In genomic region chr8:71907798-71908257, GRCm38 (mm10) we compare ENCODE assay signal across 8 mouse cellular contexts. TPM values are rescaled to one million over a fixed set of nuclear protein-coding genes. Genes with fewer than 3 reads are reported as not detected.
A peak's percentile ranks its signal among the peaks of the same experiment; 100 is the strongest.
DNase-seq lines count a peak whose midpoint lies in the region; ATAC-seq and TF ChIP-seq lines count a peak whose summit lies in the region.

No protein-coding gene starts in this region.

- H3K9ac ChIP-seq in heart, embryonic 14.5 days (ENCODE audit: low read length), result no peak overlapping the region
- H3K9ac ChIP-seq in forebrain, embryonic 13.5 days, result no peak overlapping the region
- no peak overlapping the region for H3K9ac ChIP-seq in liver, embryonic 14.5 days (replicated peaks)

- no peak for TF ChIP-seq CTCF in E14TG2a.4 (conservative IDR thresholded peaks at IDR 0.05; ENCODE audit: low read length)
- TF ChIP-seq CTCF in liver, embryonic 14.5 days (IDR thresholded peaks at IDR 0.05; ENCODE audit: low read depth), result no peak

- H3K4me1 ChIP-seq in heart, embryonic 14.5 days (ENCODE audit: control insufficient read depth in 2 of 2, insufficient read depth in 2 of 2, low read length in 2 of 2), result peaks cover 0 to 4% of the 10 kb centered on the region in 2 experiments; a peak in 1 of 4 replicates
- H3K4me1 ChIP-seq in E14TG2a.4 (replicated peaks; ENCODE audit: low read depth, low read length), result 0 out of 2 replicates have a peak, but pooled peaks cover 6% of the 10 kb centered on the region
- 0 out of 2 replicates have a peak, but pooled peaks cover 5% of the 10 kb centered on the region for H3K4me1 ChIP-seq in forebrain, embryonic 13.5 days
- peaks cover 0 to 5% of the 10 kb centered on the region in 2 experiments; a peak in 3 of 4 replicates for H3K4me1 ChIP-seq in liver, embryonic 14.5 days (replicated peaks; ENCODE audit: control insufficient read depth in 2 of 2, insufficient read depth in 2 of 2, low read length in 1 of 2)

- no peaks in the 10 kb centered on the region for H3K36me3 ChIP-seq in heart, embryonic 14.5 days (ENCODE audit: control insufficient read depth, insufficient read depth, low read length)
- no peaks in the 10 kb centered on the region for H3K36me3 ChIP-seq in E14TG2a.4 (ENCODE audit: insufficient read depth, low read length)
- H3K36me3 ChIP-seq in forebrain, embryonic 13.5 days (ENCODE audit: poor library complexity, severe bottlenecking), result no peaks in the 10 kb centered on the region
- no peaks in the 10 kb centered on the region for H3K36me3 ChIP-seq in liver, embryonic 14.5 days (replicated peaks; ENCODE audit: control insufficient read depth, insufficient read depth, low read depth)

- peak overlapping the region; percentile 77 to 95 for H3K4me3 ChIP-seq in heart, embryonic 14.5 days (ENCODE audit: control insufficient read depth in 1 of 2, insufficient read depth in 1 of 2, low read depth in 1 of 2, low read length in 2 of 2)
- peak overlapping the region; percentile 89 for H3K4me3 ChIP-seq in E14TG2a.4 (replicated peaks; ENCODE audit: low read length)
- peak overlapping the region; percentile 59 for H3K4me3 ChIP-seq in forebrain, embryonic 13.5 days
- H3K4me3 ChIP-seq in liver, embryonic 14.5 days (ENCODE audit: insufficient read depth in 1 of 2, low read depth in 2 of 2, low read length in 2 of 2), result peak overlapping the region; percentile 71 to 79

- DNase-seq in heart, postnatal 4 days, result no peak
- DNase-seq in liver, embryonic 14.5 days (ENCODE audit: low read depth in 3 of 3, low spot score in 3 of 3), result no peak
- DNase-seq in spleen, adult 12 weeks (ENCODE audit: low spot score), result no peak
- no peak for DNase-seq in frontal cortex, postnatal 25 days (ENCODE audit: low spot score in 2 of 2)

- no peaks in the 10 kb centered on the region for H3K27me3 ChIP-seq in heart, embryonic 14.5 days (ENCODE audit: control insufficient read depth, insufficient read depth, low read length)
- no peaks in the 10 kb centered on the region for H3K27me3 ChIP-seq in E14TG2a.4 (ENCODE audit: insufficient read depth, low read length)
- H3K27me3 ChIP-seq in forebrain, embryonic 13.5 days, result no peaks in the 10 kb centered on the region
- no peaks in the 10 kb centered on the region for H3K27me3 ChIP-seq in liver, embryonic 14.5 days (ENCODE audit: control insufficient read depth, insufficient read depth, low read length)

- H3K9me3 ChIP-seq in heart, embryonic 14.5 days (ENCODE audit: control insufficient read depth, low read length), result 0 out of 2 replicates have a peak, but pooled peaks cover 4% of the 10 kb centered on the region
- H3K9me3 ChIP-seq in E14TG2a.4 (ENCODE audit: low read length), result peaks cover 42% of the 10 kb centered on the region
- no peaks in the 10 kb centered on the region; the same call in 1 of the 2 replicates for H3K9me3 ChIP-seq in forebrain, embryonic 13.5 days (replicated peaks)
- no peaks in the 10 kb centered on the region for H3K9me3 ChIP-seq in liver, embryonic 14.5 days (ENCODE audit: control insufficient read depth, low read length)

- peak overlapping the region; percentile 73 for H3K4me2 ChIP-seq in heart, embryonic 14.5 days (ENCODE audit: low read length)
- H3K4me2 ChIP-seq in forebrain, embryonic 13.5 days, result peak overlapping the region; percentile 63
- H3K4me2 ChIP-seq in liver, embryonic 14.5 days (ENCODE audit: low read depth), result peak overlapping the region; percentile 66

- peak overlapping the region in 1 of 2 experiments; percentile 94; a peak in 3 of 4 replicates for H3K27ac ChIP-seq in heart, embryonic 14.5 days (replicated peaks in 1 of 2; ENCODE audit: control insufficient read depth in 1 of 2, insufficient read depth in 1 of 2, low read depth in 2 of 2, low read length in 2 of 2)
- H3K27ac ChIP-seq in forebrain, embryonic 13.5 days, result peak overlapping the region; percentile 97
- no peak overlapping the region for H3K27ac ChIP-seq in liver, embryonic 14.5 days

- no peak for ATAC-seq in heart, embryonic 14.5 days (ENCODE audit: insufficient number of reproducible peaks, insufficient read depth, low FRiP score, low read depth)
- no peak for ATAC-seq in forebrain, embryonic 13.5 days
- ATAC-seq in liver, embryonic 14.5 days (ENCODE audit: insufficient read depth), result no peak
- no peak for ATAC-seq in monocyte, adult 5-6 weeks (replicated peaks; ENCODE audit: insufficient number of reproducible peaks, low FRiP score, low TSS enrichment, poor library complexity, severe bottlenecking)

- 93% methylated on average over 5 of the region's 5 CpGs for WGBS in heart, embryonic 14.5 days
- WGBS in forebrain, embryonic 13.5 days, result 95% methylated on average over 5 of the region's 5 CpGs
- 85% methylated on average over 5 of the region's 5 CpGs for WGBS in liver, embryonic 14.5 days (ENCODE audit: insufficient replicate concordance)

- no peak for TF ChIP-seq EP300 in liver, embryonic 14.5 days (IDR thresholded peaks at IDR 0.05; ENCODE audit: low read depth)

RNA-seq across cellular contexts. Expression of gene Zfp882, which starts 0.6 kb away (rescaled TPM):
- polyA plus RNA-seq in heart, embryonic 14.5 days (2014; fragmentation: Nextera tagmentation; extraction: Ambion mirVana), result 3.5 and 3.8 TPM in 2 replicates
- total RNA-seq in heart, postnatal 4 days (2021), result 1 to 10 TPM; 2.4 to 5.1 TPM
- 15.1 and 18.7 TPM in 2 replicates for polyA plus RNA-seq in forebrain, embryonic 13.5 days (2015; fragmentation: Nextera tagmentation; extraction: Ambion mirVana)
- polyA plus RNA-seq in liver, embryonic 14.5 days (2012; rRNA removed), result 0.42 and 0.52 TPM in 2 replicates
- polyA plus RNA-seq in liver, embryonic 14.5 days (2014; fragmentation: Nextera tagmentation; extraction: Ambion mirVana), result 0.51 and 0.53 TPM in 2 replicates
- total RNA-seq in monocyte, adult 5-6 weeks (2017), result 4.1 to 7.5 TPM (median 7.5 TPM) in 3 replicates

RNA-seq across cellular contexts. Expression of gene Zfp617, which starts 0.6 kb away (rescaled TPM):
- polyA plus RNA-seq in heart, embryonic 14.5 days (2014; fragmentation: Nextera tagmentation; extraction: Ambion mirVana), result 27.8 and 28.2 TPM in 2 replicates
- total RNA-seq in heart, postnatal 4 days (2021), result 10 to 100 TPM; 29.5 to 29.6 TPM
- polyA plus RNA-seq in forebrain, embryonic 13.5 days (2015; fragmentation: Nextera tagmentation; extraction: Ambion mirVana), result 32.3 and 36.7 TPM in 2 replicates
- polyA plus RNA-seq in liver, embryonic 14.5 days (2012; rRNA removed), result 3.0 and 5.8 TPM in 2 replicates
- 6.7 and 7.4 TPM in 2 replicates for polyA plus RNA-seq in liver, embryonic 14.5 days (2014; fragmentation: Nextera tagmentation; extraction: Ambion mirVana)
- total RNA-seq in monocyte, adult 5-6 weeks (2017), result 17.3 to 28.3 TPM (median 20.4 TPM) in 3 replicates

RNA-seq across cellular contexts. Expression of gene Zfp709, which starts 26.0 kb away (rescaled TPM):
- 4.9 and 5.8 TPM in 2 replicates for polyA plus RNA-seq in heart, embryonic 14.5 days (2014; fragmentation: Nextera tagmentation; extraction: Ambion mirVana)
- 1 to 10 TPM; 6.8 to 7.3 TPM for total RNA-seq in heart, postnatal 4 days (2021)
- 5.7 and 6.2 TPM in 2 replicates for polyA plus RNA-seq in forebrain, embryonic 13.5 days (2015; fragmentation: Nextera tagmentation; extraction: Ambion mirVana)
- polyA plus RNA-seq in liver, embryonic 14.5 days (2012; rRNA removed), result 0.21 and 0.55 TPM in 2 replicates
- polyA plus RNA-seq in liver, embryonic 14.5 days (2014; fragmentation: Nextera tagmentation; extraction: Ambion mirVana), result 1.7 and 2.2 TPM in 2 replicates
- 9.5 to 30.7 TPM (median 18.6 TPM) in 3 replicates for total RNA-seq in monocyte, adult 5-6 weeks (2017)

RNA-seq across cellular contexts. Expression of gene Zfp961, which starts 43.0 kb away (rescaled TPM):
- 13.6 and 15.0 TPM in 2 replicates for polyA plus RNA-seq in heart, embryonic 14.5 days (2014; fragmentation: Nextera tagmentation; extraction: Ambion mirVana)
- 10 to 100 TPM in 1 of 2 experiments, 1 to 10 TPM in 1; 8.8 to 12.3 TPM for total RNA-seq in heart, postnatal 4 days (2021)
- 23.3 and 24.0 TPM in 2 replicates for polyA plus RNA-seq in forebrain, embryonic 13.5 days (2015; fragmentation: Nextera tagmentation; extraction: Ambion mirVana)
- polyA plus RNA-seq in liver, embryonic 14.5 days (2012; rRNA removed), result 6.3 and 8.4 TPM in 2 replicates
- polyA plus RNA-seq in liver, embryonic 14.5 days (2014; fragmentation: Nextera tagmentation; extraction: Ambion mirVana), result 9.2 and 11.5 TPM in 2 replicates
- total RNA-seq in monocyte, adult 5-6 weeks (2017), result 14.6 to 36.2 TPM (median 26.4 TPM) in 3 replicates
